ENCODE assay signal across 23 mouse cellular contexts in genomic region chr13:32712568-32712967, GRCm38 (mm10).
"Had no signal": no experiment of that assay in that cellular context is flagged by ENCODE, and none has a peak within 500 bp of the region (broad histone marks: within the 10 kb centered on the region; RNA-seq: fewer than 3 reads in every experiment).

No protein-coding gene starts in this region.

- H3K4me2 ChIP-seq: heart, embryonic 13.5 days; heart, embryonic 15.5 days; hindbrain, embryonic 12.5 days; hindbrain, embryonic 14.5 days; limb, embryonic 13.5 days; limb, embryonic 15.5 days; liver, embryonic 12.5 days had no signal

- H3K4me3 ChIP-seq: heart, adult 2 months; heart, embryonic 13.5 days; heart, embryonic 15.5 days; hindbrain, embryonic 10.5 days; hindbrain, embryonic 12.5 days; limb, embryonic 13.5 days; limb, embryonic 15.5 days; liver, embryonic 12.5 days had no signal

- H3K36me3 ChIP-seq: heart, embryonic 13.5 days; heart, embryonic 15.5 days; hindbrain, embryonic 10.5 days; hindbrain, embryonic 12.5 days; limb, embryonic 13.5 days; limb, embryonic 15.5 days; liver, embryonic 12.5 days had no signal

- H3K4me1 ChIP-seq: heart, embryonic 15.5 days; hindbrain, embryonic 10.5 days; hindbrain, embryonic 12.5 days; liver, embryonic 12.5 days had no signal

- ATAC-seq: hindbrain, embryonic 16.5 days; intestine, embryonic 16.5 days; liver, embryonic 12.5 days had no signal

- H3K27ac ChIP-seq: heart, adult 2 months; heart, embryonic 13.5 days; heart, embryonic 15.5 days; hindbrain, embryonic 10.5 days; hindbrain, embryonic 12.5 days; hindbrain, embryonic 14.5 days; limb, embryonic 13.5 days; limb, embryonic 15.5 days; liver, embryonic 12.5 days had no signal

- DNase-seq: gastrocnemius, postnatal 14 days; gastrocnemius, postnatal 36 days; heart, adult 11 months; heart, adult 2 months; heart, postnatal 14 days; heart, postnatal 36 days; kidney, adult 11 months; kidney, adult 8-10 months; kidney, postnatal 10 days; kidney, postnatal 36 days; layer of hippocampus, adult 9-11 months; layer of hippocampus, postnatal 36 days; left cerebral cortex, postnatal 4 days had no signal

- H3K9ac ChIP-seq: heart, embryonic 13.5 days; heart, embryonic 15.5 days; hindbrain, embryonic 12.5 days; hindbrain, embryonic 14.5 days; limb, embryonic 13.5 days; limb, embryonic 15.5 days; liver, embryonic 12.5 days had no signal

- H3K27me3 ChIP-seq: heart, embryonic 13.5 days; heart, embryonic 15.5 days; hindbrain, embryonic 12.5 days; limb, embryonic 13.5 days; limb, embryonic 15.5 days; liver, embryonic 12.5 days had no signal

- H3K9me3 ChIP-seq: heart, embryonic 13.5 days; heart, embryonic 15.5 days; hindbrain, embryonic 10.5 days; hindbrain, embryonic 12.5 days; limb, embryonic 13.5 days; limb, embryonic 15.5 days; liver, embryonic 12.5 days had no signal
